Comparison of ENCODE assay signal across 8 mouse cellular contexts in the genomic region with DNA sequence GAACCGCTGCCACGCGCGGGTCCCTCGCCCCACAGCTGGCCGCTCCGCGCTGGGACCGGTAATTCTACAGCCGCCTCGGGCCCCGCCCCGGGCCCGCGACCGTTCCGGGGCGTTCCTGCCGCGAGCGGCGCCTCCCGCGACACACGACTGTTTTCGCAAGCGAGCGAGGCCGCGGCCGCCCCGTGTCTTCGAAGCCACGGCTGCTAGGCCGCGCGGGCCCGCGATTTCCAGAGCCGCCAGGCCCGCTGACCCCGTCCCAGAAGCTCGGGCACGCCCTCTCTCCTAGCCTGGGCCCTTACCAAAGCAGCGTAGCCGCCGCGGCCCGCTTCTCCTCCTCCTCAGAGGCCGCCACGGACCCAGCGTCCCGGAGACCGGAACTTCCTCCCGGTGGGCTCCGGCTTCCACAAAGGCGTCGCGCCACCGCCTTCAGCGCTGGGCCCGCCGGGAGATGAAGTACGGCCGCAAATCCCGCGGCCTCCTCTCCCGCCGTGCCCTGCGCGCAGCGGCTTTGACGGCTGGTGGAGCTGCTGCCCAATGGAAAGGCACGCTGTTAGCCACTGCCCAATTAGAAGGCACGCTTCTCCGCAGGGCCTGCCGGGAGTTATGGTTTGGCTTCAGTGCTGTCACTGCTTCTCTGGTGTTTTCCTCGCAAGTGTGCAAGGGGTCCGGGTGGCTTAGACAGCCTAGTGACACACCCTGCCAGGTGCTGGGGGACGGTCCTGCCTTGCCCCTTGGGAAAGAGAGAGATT. TPM values are rescaled to one million over a fixed set of nuclear protein-coding genes. Genes with fewer than 3 reads are reported as not detected.
DNase-seq lines count a peak whose midpoint lies in the region; ATAC-seq and TF ChIP-seq lines count a peak whose summit lies in the region.

No protein-coding gene starts in this region.

- peaks cover 0 to 7% of the 10 kb centered on the region in 2 experiments; a peak in 1 of 4 replicates for H3K4me1 ChIP-seq in ES-E14 (ENCODE audit: control insufficient read depth in 2 of 2, insufficient read depth in 2 of 2, low read length in 2 of 2, poor library complexity in 1 of 2)
- peaks cover 19% of the 10 kb centered on the region for H3K4me1 ChIP-seq in forebrain, embryonic 15.5 days
- peaks cover 6% of the 10 kb centered on the region; the same call in 1 of the 2 replicates for H3K4me1 ChIP-seq in lung, adult 2 months (ENCODE audit: control insufficient read depth, insufficient read depth, low read length)

- intact Hi-C loops in heart, postnatal 25 days (cut with DNase I), result loop anchor here (10.0 kb wide), 1 partner anchor 422 kb away; a partner anchor contains a TSS

- DNase-seq in ES-E14 (ENCODE audit: low read depth, low spot score), result peak; percentile 83
- peak; percentile 95 for DNase-seq in cerebellum, adult 11-12 months
- peak; percentile 93 for DNase-seq in heart, postnatal 25 days (ENCODE audit: low spot score)
- DNase-seq in layer of hippocampus, adult 18-20 months (ENCODE audit: low spot score in 2 of 2), result peak; percentile 97 to 98
- peak; percentile 87 for DNase-seq in lung, adult 2 months
- DNase-seq in thymus, adult 18-20 months, result peak; percentile 93 to 94

- peak overlapping the region; percentile 47 for H3K27ac ChIP-seq in ES-E14 (ENCODE audit: insufficient read depth, low read depth, low read length, poor library complexity, severe bottlenecking)
- H3K27ac ChIP-seq in forebrain, embryonic 15.5 days (replicated peaks), result peak overlapping the region; percentile 96

- WGBS in forebrain, embryonic 15.5 days, result under 1% methylated on average over 79 of the region's 80 CpGs
- WGBS in lung, adult 2 months, result under 1% methylated on average over 80 of the region's 80 CpGs

- no peaks in the 10 kb centered on the region; the same call in 1 of the 2 replicates for H3K36me3 ChIP-seq in ES-E14 (ENCODE audit: control insufficient read depth, insufficient read depth, low read length, poor library complexity, severe bottlenecking)
- no peaks in the 10 kb centered on the region for H3K36me3 ChIP-seq in forebrain, embryonic 15.5 days

- TF ChIP-seq POLR2A in lung, adult 2 months (IDR thresholded peaks at IDR 0.05; ENCODE audit: borderline replicate concordance, extremely low read depth, low read depth, low read length), result peak; percentile 92; the same call in 1 of the 2 replicates

- peak overlapping the region; percentile 69 for H3K4me2 ChIP-seq in forebrain, embryonic 15.5 days (replicated peaks)

- H3K27me3 ChIP-seq in forebrain, embryonic 15.5 days, result no peaks in the 10 kb centered on the region

- TF ChIP-seq CTCF in lung, adult 2 months (IDR thresholded peaks at IDR 0.05; ENCODE audit: insufficient read depth, low read length), result no peak

- H3K4me3 ChIP-seq in ES-E14 (ENCODE audit: insufficient read depth in 1 of 2, low read depth in 1 of 2, low read length in 2 of 2, poor library complexity in 1 of 2, severe bottlenecking in 1 of 2), result peak overlapping the region; percentile 90 to 95
- H3K4me3 ChIP-seq in forebrain, embryonic 15.5 days, result peak overlapping the region; percentile 84
- H3K4me3 ChIP-seq in lung, adult 2 months (replicated peaks; ENCODE audit: extremely low read depth, low read depth, low read length), result peak overlapping the region; percentile 97

- ATAC-seq in forebrain, embryonic 15.5 days (replicated peaks), result peak; percentile 100
- ATAC-seq in neutrophil, adult 5-6 weeks (ENCODE audit: extremely low read depth, insufficient number of reproducible peaks, low FRiP score, poor library complexity, severe bottlenecking), result peak; percentile 99

- peak overlapping the region; percentile 95 for H3K9ac ChIP-seq in ES-E14 (ENCODE audit: insufficient read depth, low read depth, low read length, poor library complexity, severe bottlenecking)
- peak overlapping the region; percentile 95 for H3K9ac ChIP-seq in forebrain, embryonic 15.5 days (replicated peaks)

- H3K9me3 ChIP-seq in ES-E14 (ENCODE audit: control insufficient read depth, insufficient read depth, low read depth, low read length), result no peaks in the 10 kb centered on the region
- H3K9me3 ChIP-seq in forebrain, embryonic 15.5 days, result no peaks in the 10 kb centered on the region

- in situ Hi-C loops in ES-E14 (cut with MboI; ENCODE audit: low sequenced_read_pairs in 2 of 2, unreplicated experiment in 2 of 2), result no loop called here

TF ChIP-seq in ES-E14, 5 proteins besides CTCF, POLR2A, EP300 and RAD21:
- TF ChIP-seq CHD2 (IDR thresholded peaks at IDR 0.05; ENCODE audit: low read depth, low read length) (0 out of 2 replicates have a peak, but pooled peaks have one; percentile 49), ZNF384 (IDR thresholded peaks at IDR 0.05; ENCODE audit: low read depth, low read length) (no peak), ZC3H11A (IDR thresholded peaks at IDR 0.05; ENCODE audit: borderline replicate concordance, low read depth, low read length) (no peak), HCFC1 (IDR thresholded peaks at IDR 0.05; ENCODE audit: borderline replicate concordance, insufficient read depth, low read length) (peak; percentile 82), MAFK (IDR thresholded peaks at IDR 0.05; ENCODE audit: insufficient read depth, low read depth, low read length) (no peak)

RNA-seq across cellular contexts. Expression of a gene that starts 0.5 kb away (rescaled TPM):
- 61.8 and 62.3 TPM in 2 replicates for total RNA-seq in ES-E14 (2012; rRNA removed)
- polyA plus RNA-seq in forebrain, embryonic 15.5 days (2015; fragmentation: Nextera tagmentation; extraction: Ambion mirVana), result 115 and 125 TPM in 2 replicates
- 10 to 100 TPM; 29.9 to 30.3 TPM for total RNA-seq in heart, postnatal 25 days (2021)
- total RNA-seq in layer of hippocampus, adult 18-20 months (2021), result 10 to 100 TPM; 52.3 to 59.6 TPM
- 13.0 and 19.0 TPM in 2 replicates for polyA plus RNA-seq in lung, adult 2 months (2012; rRNA removed)
- 178 and 218 TPM in 2 replicates for total RNA-seq in neutrophil, adult 5-6 weeks (2017)

RNA-seq across cellular contexts. Expression of a gene that starts 15.4 kb away (rescaled TPM):
- 4.7 and 5.4 TPM in 2 replicates for total RNA-seq in ES-E14 (2012; rRNA removed)
- polyA plus RNA-seq in forebrain, embryonic 15.5 days (2015; fragmentation: Nextera tagmentation; extraction: Ambion mirVana), result 24.0 and 24.5 TPM in 2 replicates
- total RNA-seq in heart, postnatal 25 days (2021), result 10 to 100 TPM; 10.8 to 11.2 TPM
- 10 to 100 TPM; 25.9 to 27.4 TPM for total RNA-seq in layer of hippocampus, adult 18-20 months (2021)
- 29.4 and 31.7 TPM in 2 replicates for polyA plus RNA-seq in lung, adult 2 months (2012; rRNA removed)
- 18.4 and 20.3 TPM in 2 replicates for total RNA-seq in neutrophil, adult 5-6 weeks (2017)

RNA-seq across cellular contexts. Expression of a gene that starts 34.1 kb away (rescaled TPM):
- 0.22 and 0.37 TPM in 2 replicates for total RNA-seq in ES-E14 (2012; rRNA removed)
- 1.0 and 1.9 TPM in 2 replicates for polyA plus RNA-seq in forebrain, embryonic 15.5 days (2015; fragmentation: Nextera tagmentation; extraction: Ambion mirVana)
- total RNA-seq in heart, postnatal 25 days (2021), result 1 to 10 TPM; 2.4 to 3.4 TPM
- 1 to 10 TPM; 1.9 TPM for total RNA-seq in layer of hippocampus, adult 18-20 months (2021)
- 17.8 and 27.4 TPM in 2 replicates for polyA plus RNA-seq in lung, adult 2 months (2012; rRNA removed)
- 0.25 and 3.0 TPM in 2 replicates for total RNA-seq in neutrophil, adult 5-6 weeks (2017)

RNA-seq across cellular contexts. Expression of a gene that starts 55.7 kb away (rescaled TPM):
- total RNA-seq in ES-E14 (2012; rRNA removed), result not detected in 2 replicates
- polyA plus RNA-seq in forebrain, embryonic 15.5 days (2015; fragmentation: Nextera tagmentation; extraction: Ambion mirVana), result not detected in 2 replicates
- total RNA-seq in heart, postnatal 25 days (2021), result not detected
- not detected for total RNA-seq in layer of hippocampus, adult 18-20 months (2021)
- not detected in 2 replicates for polyA plus RNA-seq in lung, adult 2 months (2012; rRNA removed)
- not detected in 2 replicates for total RNA-seq in neutrophil, adult 5-6 weeks (2017)

Comparison
In these comparisons a context has a peak if more than half of its experiments do, and no peak if none do; other contexts are left out.
1. Peak in every context shown above with its lines: DNase-seq, ATAC-seq, H3K4me3 ChIP-seq and H3K27ac ChIP-seq.